Mouse (Mus musculus): ENCODE measurements around the gene Fam169b.

DNA sequence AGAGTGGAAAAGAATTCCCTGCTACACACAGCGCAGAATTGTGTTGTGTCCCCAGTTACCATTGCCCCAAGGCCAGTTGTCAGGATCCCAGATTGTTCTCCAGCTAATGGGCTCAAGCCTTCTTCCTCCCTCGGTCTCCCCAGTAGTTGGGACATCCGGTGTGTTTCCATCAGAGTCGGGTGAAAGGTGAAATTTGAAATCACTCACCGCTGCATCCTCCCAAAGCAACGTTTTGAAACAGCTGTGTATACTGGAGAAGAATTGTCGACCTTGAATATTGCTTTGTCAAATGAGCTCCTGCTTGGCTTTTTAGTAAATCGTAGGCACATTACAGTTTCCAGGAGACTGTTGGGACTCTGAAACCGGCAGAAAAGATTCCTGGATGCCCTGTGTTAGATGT, 1.3 kb downstream of the Fam169b start:
- TF ChIP-seq GATA1 (IDR thresholded peaks at IDR 0.05; ENCODE audit: borderline replicate concordance, low read length): no peak
- no peak for TF ChIP-seq FLI1 (IDR thresholded peaks at IDR 0.05; ENCODE audit: low read length)

Measured in megakaryocyte, embryonic 14.5 days (primary cell).